Mouse (Mus musculus) cerebellum, adult 2 months (tissue): ENCODE results near the gene Rasd2. TPM values are rescaled to one million over a fixed set of nuclear protein-coding genes. Genes with fewer than 3 reads are reported as not detected.
A peak's percentile ranks its signal among the peaks of the same experiment; 100 is the strongest.

Experiments used
- DNase-seq, 2 experiments: peaks; one replicate each; pipeline ENCODE4 v3.0.0; 2021
- H3K27ac ChIP-seq: fragments of 200-500 bp; 2 replicates; pipeline ENCODE4 v1.5.1; 2012; ENCODE audit warnings: low read length, control low read depth, inconsistent platforms; ENCODE audit not compliant: insufficient read depth
- H3K27me3 ChIP-seq: fragments of 200-500 bp; 2 replicates; pipeline ENCODE4 v1.6.1; 2012; ENCODE audit warnings: inconsistent platforms, mild to moderate bottlenecking, low read length, moderate library complexity; ENCODE audit not compliant: control insufficient read depth, insufficient read depth
- H3K4me1 ChIP-seq: fragments of 200-500 bp; 2 replicates; pipeline ENCODE4 v1.6.1; 2011; ENCODE audit warnings: low read length; ENCODE audit not compliant: control insufficient read depth, insufficient read depth
- H3K4me3 ChIP-seq: fragments of 200-500 bp; replicated peaks from 2 replicates; pipeline ENCODE3; 2011; ENCODE audit warnings: mild to moderate bottlenecking, low read depth, low read length, control low read depth; ENCODE audit not compliant: insufficient read depth
- CTCF ChIP-seq: fragments of 200-500 bp; IDR thresholded peaks from 2 replicates; pipeline ENCODE4 v1.5.1; 2011; ENCODE audit warnings: low read depth, mild to moderate bottlenecking, control low read depth, low read length, moderate library complexity, borderline replicate concordance; ENCODE audit not compliant: insufficient read depth
- POLR2A ChIP-seq: fragments of 200-500 bp; IDR thresholded peaks from 2 replicates; pipeline ENCODE4 v1.6.1; 2011; ENCODE audit warnings: low read length, control low read depth, borderline replicate concordance; ENCODE audit not compliant: insufficient read depth
- WGBS: fragments of 180-500 bp; shearing (Covaris S2); methylation state at CpG from one replicate; pipeline ENCODE4 v1.1.7; 2018; 5-methylcytosine and 5-hydroxymethylcytosine counted together
- polyA plus RNA-seq: library from polyadenylated mRNA; depleted of rRNA; stranded (reverse); fragments of >200 nt; gene quantifications from 2 replicates; pipeline ENCODE4 v1.2.3, GENCODE M21; 2012

The Rasd2 gene
- polyA plus RNA-seq, 1 experiment, result 22.2 TPM

DNA sequence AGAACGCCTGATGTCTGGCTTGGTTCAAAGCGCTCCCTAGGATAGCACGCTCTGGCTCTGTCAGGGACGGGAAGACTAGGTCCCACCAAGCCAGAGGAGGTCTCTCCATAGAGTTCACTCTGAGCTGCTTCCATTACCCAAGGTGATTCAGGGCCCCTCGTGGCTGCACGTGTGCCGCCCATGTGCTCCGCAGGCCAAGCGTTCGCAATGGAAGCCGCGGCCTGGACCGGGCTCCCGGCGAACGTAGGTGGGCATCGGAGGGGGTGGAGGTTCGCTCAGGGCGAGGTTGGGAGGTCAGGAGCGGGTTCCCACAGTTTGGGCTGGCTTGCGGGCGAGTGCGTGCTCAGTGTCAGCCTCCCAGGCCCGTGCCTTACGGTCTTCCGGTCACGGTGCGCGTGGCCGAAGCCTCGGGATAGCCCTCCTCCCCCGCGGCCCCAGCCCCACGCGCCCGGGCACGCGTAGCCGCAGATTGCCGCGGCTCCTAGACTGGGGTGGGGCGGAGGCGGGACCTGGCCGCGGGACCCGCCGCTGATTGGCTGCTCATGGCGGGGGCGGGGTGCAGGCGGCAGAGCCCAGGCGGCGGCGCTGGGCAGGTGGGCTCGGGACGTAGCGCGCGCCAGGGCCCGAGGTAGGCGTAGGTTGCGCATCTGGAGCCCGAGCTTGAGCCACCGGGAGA, 975 bp upstream of the Rasd2 start:
- H3K27ac ChIP-seq, result 0 out of 2 replicates have a peak overlapping the region, but pooled peaks have one; percentile 38
- WGBS, result 4% methylated on average over 63 of the region's 63 CpGs

DNA sequence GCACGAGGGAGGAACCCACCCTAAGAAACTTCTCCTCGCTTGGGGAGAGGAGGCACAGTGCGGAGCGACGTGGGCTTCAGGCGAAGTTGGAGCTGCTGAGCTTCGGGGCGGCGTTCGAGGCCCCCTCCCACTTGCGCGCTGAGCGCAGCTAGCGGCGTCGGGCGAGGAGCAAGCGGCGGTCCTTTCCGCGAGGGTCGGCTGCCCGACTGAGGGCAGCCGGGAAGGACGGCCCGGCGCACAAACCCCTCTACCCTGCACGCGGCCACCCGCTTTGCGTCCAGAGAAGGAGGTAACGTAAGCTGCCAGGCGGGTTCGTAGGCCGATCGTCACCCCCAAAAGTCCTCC, 465 bp upstream of the Rasd2 start:
- Histone ChIP-seq H3K27me3 (no peaks in the 10 kb centered on the region), H3K4me3 (peak overlapping the region; percentile 84), H3K4me1 (peaks cover 33% of the 10 kb centered on the region), H3K27ac (no peak overlapping the region)
- under 1% methylated on average over 36 of the region's 36 CpGs for WGBS
- no peak for TF ChIP-seq POLR2A
- TF ChIP-seq CTCF, result no peak
- DNase-seq, result no peak

More for the DNA sequence above, 975 bp upstream of the Rasd2 start:
- peak; percentile 90 to 91 for DNase-seq
- TF ChIP-seq POLR2A, result peak; percentile 45; the same call in 1 of the 2 replicates
- no peak for TF ChIP-seq CTCF
- H3K4me1 ChIP-seq, result peaks cover 29% of the 10 kb centered on the region
- H3K27me3 ChIP-seq, result no peaks in the 10 kb centered on the region
- peak overlapping the region; percentile 84 for H3K4me3 ChIP-seq

DNA sequence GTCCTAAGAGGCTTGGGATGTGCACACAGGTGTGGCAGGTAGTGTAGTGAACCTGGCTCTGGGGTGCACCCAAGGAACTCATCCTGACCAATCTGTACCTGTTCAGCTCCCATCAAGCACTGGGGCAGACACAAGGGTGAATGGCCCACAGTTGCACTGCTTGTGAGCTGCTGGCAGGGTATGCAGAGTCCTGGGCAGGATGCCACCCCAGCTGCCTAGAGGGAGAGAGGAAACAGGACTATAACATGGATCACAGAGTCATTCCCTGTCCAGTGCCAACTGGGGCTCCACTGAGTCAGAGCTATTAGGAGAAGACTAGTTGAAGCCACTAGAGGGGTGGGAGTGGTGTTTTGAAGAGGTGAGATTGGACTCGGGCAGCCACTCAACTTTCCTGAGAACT, 1.3 kb downstream of the Rasd2 start:
- H3K27ac ChIP-seq, result no peak overlapping the region
- no peaks in the 10 kb centered on the region for H3K27me3 ChIP-seq
- no peak overlapping the region for H3K4me3 ChIP-seq
- DNase-seq, result peak; percentile 63
- TF ChIP-seq CTCF (no peak), POLR2A (no peak)
- 10% methylated on average over 1 of the region's 1 CpGs for WGBS
- H3K4me1 ChIP-seq, result peaks cover 35% of the 10 kb centered on the region

DNA sequence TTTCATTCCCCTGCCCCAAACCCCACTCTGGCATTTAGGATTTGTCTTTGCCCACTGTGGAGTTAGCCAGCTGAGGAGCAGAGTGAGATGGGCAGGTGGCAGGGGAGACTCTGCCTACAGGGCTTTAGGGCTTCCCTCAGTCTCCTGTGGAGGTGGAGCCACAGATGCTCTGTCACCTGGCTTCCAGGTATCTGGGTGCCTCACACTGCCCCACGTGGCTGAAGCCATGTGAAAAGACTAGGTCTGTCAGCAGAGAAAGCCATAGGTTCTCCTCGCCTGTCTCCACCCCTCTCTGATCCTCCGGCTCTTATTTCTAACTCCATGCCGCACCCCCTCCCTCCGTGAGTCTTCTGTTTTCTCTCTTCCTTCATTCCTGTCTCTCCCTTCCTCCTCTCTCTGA, 2.2 kb downstream of the Rasd2 start:
- no peak overlapping the region for H3K27ac ChIP-seq
- peaks cover 41% of the 10 kb centered on the region for H3K4me1 ChIP-seq
- peak; percentile 40 to 44 for DNase-seq
- WGBS, result 41% methylated on average over 5 of the region's 5 CpGs
- no peak for TF ChIP-seq POLR2A
- no peak overlapping the region for H3K4me3 ChIP-seq
- H3K27me3 ChIP-seq, result no peaks in the 10 kb centered on the region

DNA sequence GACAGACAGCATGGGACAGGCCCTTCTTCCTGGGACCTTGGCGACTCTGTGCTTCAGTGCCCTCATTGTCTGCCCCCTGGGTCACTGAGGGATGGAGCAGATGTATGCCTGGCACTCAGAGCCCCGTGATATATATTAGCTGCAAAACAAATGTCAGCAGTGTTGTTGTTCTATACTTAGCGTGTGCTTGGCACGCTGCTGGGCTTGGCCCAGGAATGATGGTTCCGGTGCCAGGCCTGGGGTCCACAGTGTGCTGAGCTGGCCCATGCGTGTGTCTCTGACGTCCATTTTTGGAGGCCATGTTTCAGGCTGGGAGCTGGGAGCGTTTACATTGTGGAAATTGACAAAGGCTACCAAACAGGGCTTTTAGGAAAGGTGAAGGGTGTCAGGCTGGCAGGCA, 3.1 kb downstream of the Rasd2 start:
- H3K4me1 ChIP-seq, result peaks cover 41% of the 10 kb centered on the region
- peak; percentile 63 to 78 for DNase-seq
- no peak for TF ChIP-seq CTCF
- no peak for TF ChIP-seq POLR2A
- no peak overlapping the region for H3K27ac ChIP-seq
- no peaks in the 10 kb centered on the region for H3K27me3 ChIP-seq
- no peak overlapping the region for H3K4me3 ChIP-seq
- WGBS, result 23% methylated on average over 8 of the region's 8 CpGs

DNA sequence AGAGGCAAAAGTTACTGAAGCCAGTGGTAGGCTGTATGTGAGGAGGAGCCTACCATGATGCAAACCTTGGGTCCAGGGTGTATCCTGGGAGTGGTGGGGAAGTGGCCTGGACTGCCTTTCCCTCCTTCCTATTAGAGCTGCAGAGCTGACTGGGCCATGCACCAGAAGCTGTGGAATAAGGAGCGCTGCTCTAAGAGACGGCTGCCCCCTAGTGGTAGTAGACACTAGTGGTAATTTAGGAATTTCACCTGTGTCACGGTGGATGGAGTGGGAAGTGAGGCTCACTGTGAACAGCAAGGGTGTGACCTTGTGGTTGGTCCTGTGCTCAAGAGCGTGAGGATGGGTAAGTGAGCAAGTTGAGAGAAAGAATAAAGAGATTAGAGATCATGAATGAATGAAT, 4.2 kb downstream of the Rasd2 start:
- WGBS, result 14% methylated on average over 4 of the region's 4 CpGs
- DNase-seq, result peak; percentile 72 to 79

DNA sequence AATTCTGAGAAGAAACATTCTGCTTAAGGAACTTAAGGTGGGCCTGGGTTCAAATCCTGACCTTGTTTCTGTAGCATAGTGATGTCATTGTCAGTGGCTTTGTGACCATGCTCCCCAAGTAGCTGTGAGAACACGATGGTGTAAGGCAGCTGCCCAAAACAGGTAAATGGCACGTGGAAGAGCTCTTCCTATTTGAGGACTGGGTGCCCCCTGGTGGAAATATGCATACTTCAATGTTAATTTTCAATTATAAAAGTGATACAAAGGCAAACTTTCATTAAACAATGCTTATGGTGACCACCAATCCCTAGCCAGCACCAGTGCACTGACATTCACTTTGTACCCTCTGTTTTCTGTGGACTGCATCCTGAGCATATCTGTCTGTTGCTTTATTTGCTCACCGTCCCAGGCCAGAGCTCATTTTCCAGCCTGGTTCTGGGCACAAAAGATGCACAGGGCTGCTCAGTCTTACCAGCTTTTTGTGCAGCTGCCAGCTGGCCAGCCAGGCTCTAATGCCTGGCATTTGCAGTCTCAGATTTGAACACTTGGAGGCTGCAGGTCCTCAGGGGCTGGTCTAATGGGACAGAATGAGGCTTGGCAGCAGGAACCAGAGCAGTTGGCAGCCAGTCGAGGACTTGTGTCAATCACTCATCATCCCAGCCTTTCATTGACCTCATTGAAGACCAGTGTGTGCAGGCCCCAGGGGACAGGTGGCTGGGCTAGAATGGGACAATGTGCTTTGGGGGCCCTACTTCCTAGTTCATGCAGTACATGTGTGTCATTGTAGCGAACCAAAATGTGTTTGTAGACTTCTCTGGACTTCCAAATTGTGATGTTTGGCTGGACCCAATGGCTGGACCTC, 6.4 kb downstream of the Rasd2 start:
- no peaks in the 10 kb centered on the region for H3K27me3 ChIP-seq
- no peak overlapping the region for H3K4me3 ChIP-seq
- 18% methylated on average over 5 of the region's 5 CpGs for WGBS
- TF ChIP-seq CTCF (peak; percentile 34; the same call in 1 of the 2 replicates), POLR2A (no peak)
- DNase-seq, result peak; percentile 47 to 62
- H3K27ac ChIP-seq, result no peak overlapping the region
- peaks cover 36% of the 10 kb centered on the region for H3K4me1 ChIP-seq

More for the DNA sequence above, 4.2 kb downstream of the Rasd2 start:
- peaks cover 41% of the 10 kb centered on the region for H3K4me1 ChIP-seq
- no peaks in the 10 kb centered on the region for H3K27me3 ChIP-seq
- H3K27ac ChIP-seq, result no peak overlapping the region
- no peak overlapping the region for H3K4me3 ChIP-seq
- TF ChIP-seq POLR2A (no peak), CTCF (peak; percentile 83)

DNA sequence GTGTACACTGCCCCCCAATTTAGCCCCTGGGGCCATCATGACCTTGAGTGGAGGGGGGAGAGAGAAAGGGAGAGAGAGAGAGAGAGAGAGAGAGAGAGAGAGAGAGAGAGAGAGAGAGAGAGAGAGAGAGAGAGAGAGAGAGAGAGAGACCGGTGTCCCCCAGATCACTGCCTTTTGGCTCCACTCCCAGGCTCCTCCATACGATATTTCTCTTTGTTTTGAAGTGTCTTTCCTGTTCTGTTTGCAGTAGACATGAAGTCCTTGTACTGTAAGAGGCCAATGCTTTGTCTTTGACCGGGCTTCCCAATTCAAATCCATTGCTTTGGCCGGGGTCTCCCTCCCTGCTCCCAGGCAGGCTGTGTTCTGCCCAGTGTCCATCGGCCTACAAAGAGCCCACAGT, 8.9 kb downstream of the Rasd2 start:
- no peak for DNase-seq
- Histone ChIP-seq H3K4me1 (peaks cover 13% of the 10 kb centered on the region), H3K27me3 (no peaks in the 10 kb centered on the region), H3K4me3 (no peak overlapping the region), H3K27ac (no peak overlapping the region)
- TF ChIP-seq POLR2A, result no peak
- WGBS, result 67% methylated on average over 5 of the region's 5 CpGs
